Mouse (Mus musculus) adrenal gland, adult 18-20 months (tissue): ENCODE results near the gene Otoa. TPM values are rescaled to one million over a fixed set of nuclear protein-coding genes. Genes with fewer than 3 reads are reported as not detected.

ENCODE experiments used
- DNase-seq, 2 experiments: peaks; one replicate each; pipeline ENCODE4 v3.0.0; 2021 to 2022; ENCODE audit warnings: low spot score in 2 of 2
- long read RNA-seq, 2 experiments: library from polyadenylated mRNA; stranded (forward); transcript quantifications; one replicate each; pipeline ENCODE4 v2.0.0; 2021
- total RNA-seq, 2 experiments: library from RNA; stranded (reverse); gene quantifications; 1 replicate in 1 of 2; 2 replicates in 1 of 2; pipeline ENCODE4 v1.2.3; 2021

The Otoa gene
- total RNA-seq: 1 to 10 TPM in 1 of 2 experiments, under 1 TPM in 1; 0.26 to 1.0 TPM
- long read RNA-seq, experiment 1: 0 reads
- long read RNA-seq, experiment 2, partial matches to known transcripts: 0 of 1 reads
- long read RNA-seq, experiment 2, other reads (novel, unspliced or antisense): 1 of 1 reads

DNA sequence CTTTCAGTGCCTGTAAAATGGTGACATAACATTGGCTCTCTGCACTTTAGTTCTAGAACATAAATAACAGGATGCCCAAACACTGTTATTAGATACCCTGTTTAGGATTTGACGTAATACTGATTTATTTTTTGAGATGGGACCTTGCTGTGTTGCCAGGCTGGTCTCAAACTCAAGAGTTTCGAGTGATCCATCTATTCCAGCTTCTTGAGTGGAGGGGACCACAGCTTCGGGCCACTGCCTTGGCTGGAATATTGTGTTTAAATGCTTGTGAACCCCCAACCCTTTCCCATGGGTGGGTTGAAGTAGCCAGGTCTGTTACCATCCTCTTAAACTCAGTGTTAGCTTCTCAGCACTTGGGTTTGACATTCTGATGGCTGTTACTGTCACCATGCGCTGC is at the start of gene Otoa:
Otoa (plus strand) TSS at position 301 of the 400 bp plus-strand sequence.
- no peak for DNase-seq

DNA sequence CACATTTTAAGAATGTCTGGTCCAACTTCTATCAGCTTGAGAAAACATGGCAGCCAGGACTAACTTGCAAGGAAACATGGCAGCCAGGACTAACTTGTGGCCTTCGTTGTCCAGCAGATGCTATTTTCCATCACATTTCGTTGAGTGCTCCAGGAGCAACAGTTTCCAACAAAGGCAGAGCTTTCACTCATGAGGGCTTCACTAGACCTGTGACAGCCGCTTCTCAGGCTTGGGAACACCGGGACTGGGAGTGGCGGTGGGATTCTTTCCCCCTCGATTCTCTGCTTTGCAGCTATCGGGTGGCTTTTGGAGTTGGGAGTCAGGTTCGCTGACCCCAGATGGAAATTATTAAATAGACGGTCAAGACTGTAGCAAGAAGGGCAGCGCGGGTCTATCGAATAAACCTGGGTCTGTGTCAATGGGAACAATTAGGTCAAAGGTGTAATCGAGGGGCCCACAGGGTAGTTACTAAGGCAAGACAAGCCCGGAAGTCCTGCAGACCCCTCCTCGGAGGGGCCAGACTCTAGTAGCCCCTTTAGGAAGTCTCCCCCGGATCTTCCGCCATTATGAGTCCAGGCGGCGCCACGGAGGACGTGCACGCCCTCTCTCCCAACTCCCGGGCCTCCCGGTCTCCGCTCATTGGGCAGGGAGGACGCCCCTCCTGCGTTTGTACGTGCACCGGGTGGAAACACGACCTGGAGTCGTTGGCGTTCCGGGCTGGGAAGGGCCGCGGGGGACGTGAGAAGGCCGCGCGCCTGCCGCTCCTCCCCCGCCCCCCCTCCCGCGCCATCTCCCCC is 47.4 kb upstream of the Otoa start, which contains the start of gene Mettl9:
Mettl9 (plus strand) TSS at position 590 of the 797 bp plus-strand sequence.
- DNase-seq: peak; percentile 88 to 90

DNA sequence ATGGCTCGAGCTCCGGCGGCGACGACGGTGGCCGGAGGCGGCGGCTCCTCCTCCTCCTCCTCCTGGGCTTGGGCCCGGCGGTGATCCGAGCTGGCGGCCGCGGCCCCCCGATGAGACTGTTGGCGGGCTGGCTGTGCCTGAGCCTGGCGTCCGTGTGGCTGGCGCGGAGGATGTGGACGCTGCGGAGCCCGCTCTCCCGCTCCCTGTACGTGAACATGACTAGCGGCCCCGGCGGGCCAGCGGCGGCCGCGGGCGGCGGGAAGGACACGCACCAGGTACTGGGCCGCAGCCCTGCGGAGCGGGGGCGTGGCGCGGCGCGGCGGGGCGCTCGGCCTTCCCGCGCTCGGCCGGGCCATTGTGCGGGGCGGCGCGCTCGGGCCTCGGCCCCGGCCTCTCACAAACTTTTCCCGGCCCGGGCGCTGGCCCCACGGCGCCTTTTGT is 46.7 kb upstream of the Otoa start:
- peak; percentile 66 to 69 for DNase-seq

DNA sequence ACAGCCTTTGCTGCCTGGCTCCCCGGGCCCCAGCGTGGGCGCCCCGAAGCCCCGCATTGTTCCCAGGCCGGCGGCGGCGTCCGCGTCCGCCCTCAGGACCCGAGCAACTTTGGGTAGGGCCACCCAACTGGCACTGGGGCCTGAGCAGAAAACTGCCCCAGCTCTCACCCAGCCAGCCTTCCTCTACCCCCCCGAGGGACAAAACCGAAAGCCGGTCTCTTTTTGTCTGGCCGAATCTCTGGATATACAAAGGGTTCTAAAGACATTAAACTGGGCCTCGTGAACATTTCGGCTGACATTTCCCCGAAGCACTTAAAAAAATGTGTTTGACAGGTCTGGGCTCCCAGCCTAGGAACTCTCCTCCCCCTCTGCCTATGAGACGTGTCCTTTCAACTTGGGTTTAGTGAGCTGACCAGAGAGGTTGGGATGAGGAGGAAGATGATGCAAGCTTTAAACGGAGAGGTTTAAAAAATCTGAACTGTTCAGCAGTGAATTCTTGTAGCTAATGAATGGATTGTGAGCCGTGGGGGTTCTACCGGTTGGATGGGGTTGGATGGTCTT is 46.2 kb upstream of the Otoa start:
- DNase-seq: peak in 1 of 2 experiments; percentile 56

DNA sequence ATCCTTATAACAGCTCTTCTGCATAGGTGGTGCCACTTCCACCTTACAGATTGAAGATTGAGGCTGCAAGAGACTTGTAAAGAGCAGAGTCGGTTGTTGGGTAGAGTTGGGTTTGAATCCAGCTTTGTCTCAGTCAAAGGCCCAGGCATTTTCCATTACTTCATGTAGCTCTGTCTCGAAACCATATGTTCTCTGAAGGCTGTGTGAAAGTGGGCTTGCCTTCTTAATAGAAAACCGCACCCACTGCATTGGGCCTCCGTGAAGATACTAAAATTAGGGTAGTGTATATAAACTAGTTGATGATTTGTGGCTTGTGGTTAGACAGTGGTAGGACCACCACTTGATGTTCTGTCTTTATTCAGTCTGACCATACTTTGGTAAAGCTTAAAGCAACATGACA is 40.9 kb upstream of the Otoa start:
- DNase-seq: no peak

DNA sequence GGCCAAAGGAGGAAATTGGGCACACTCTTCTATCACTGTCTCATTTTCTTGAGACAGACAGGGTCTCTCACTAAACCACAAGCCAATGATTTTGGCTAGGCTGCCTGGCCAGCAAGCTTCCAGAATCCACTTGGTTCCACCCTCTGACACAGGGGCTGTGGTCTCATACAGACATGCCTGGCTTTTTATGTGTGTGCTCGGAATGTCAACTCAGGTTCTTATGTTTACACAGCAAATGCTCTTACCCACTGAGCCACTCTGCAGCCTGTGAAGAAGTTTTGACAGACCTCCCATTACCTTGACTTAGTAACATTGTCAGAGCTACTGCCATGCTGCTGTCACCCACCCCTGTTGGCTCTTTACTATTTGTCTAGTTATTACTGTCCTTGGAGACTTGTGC is 39.5 kb upstream of the Otoa start:
- DNase-seq: no peak

DNA sequence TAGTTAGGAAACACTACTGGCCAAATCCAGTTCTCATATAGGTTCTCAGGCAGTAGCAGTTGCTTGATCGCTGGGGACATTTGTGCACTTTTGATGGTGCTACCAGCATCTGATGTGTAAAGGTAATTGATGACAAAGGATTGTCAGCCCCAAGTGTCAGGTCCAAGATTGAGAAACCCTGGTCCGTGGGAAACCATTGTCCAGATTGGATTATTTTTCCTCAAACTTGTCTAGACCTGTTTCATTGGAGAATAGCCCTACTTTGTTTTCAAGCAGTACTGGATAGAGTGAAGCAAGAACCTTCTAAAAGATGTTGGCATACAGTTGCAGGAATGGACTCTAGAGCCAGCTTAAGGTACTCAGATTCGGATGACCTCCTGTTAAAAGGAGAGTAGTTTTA is 38.4 kb upstream of the Otoa start:
- DNase-seq: no peak

DNA sequence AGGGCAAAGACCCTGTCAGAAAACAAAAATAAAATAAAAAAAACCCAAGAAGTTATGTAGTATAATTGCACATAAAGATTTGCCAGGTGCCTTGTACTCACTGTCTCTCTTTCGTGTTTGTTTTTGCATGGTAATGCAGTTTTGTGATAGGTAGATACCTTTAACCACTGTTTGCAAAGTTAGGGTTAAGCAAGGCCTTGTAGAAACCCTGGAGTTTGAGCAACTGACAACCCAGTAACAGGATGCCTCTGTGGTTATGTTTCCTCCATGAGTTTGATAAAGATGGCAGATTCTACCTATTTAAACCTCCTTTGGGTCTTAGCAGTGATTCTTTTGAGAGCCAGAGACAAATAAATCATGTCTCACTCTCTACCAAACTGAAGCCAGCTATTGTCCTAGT is 37.9 kb upstream of the Otoa start:
- no peak for DNase-seq

DNA sequence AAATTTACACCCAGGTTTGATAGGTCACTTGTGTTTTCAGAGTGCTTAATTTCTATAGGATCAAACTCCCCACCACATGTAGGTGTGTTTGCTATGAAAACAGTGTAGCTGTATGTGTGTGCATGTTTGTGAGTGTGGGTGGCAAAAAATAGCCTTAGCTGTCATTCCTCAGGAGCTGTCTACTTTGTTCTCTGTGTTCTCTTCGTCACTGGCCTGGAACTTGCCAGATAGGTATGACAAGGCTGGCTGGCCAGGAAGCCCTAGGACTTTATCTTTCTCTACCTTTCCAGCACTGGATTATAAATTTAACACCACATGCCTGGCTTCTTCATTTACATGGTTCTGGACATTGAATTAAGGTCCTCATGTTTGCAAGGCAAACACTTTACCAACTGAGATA is 37.2 kb upstream of the Otoa start:
- DNase-seq: no peak

DNA sequence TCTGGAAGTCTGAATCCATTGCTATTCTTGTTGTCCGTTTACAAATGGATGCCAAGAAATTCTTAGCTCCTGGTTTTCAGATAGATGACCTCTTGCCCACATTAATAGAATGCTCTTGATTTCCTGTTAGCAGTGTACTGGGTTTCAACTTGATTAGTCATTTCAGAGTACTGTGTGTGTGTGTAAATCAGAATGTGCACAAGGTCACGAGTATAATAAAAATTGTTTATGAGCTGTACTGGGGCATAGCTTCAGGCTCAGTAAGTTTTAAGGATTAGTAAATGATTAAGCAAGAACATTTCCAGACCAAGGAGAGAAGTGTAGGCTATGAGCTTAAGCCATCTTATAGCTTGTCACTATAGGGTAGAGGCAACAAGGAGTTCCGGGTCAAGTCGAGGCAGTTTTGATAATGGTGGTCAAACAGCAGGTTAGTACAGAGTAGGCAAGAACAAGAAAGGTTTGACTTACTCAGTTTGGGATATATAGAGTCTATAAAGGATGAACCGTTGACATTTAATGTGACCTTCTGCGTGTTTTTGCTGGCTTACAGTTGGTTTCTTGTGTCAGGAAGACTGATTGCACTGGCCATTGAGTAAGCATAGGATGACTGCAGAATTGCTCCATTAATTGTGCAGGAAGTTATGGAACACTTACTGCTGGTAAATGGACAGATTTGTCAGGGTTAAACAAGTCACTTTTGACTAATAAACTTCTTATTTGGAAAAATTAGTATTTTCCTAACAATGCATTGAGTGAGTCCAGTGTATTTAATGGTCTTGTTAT is 35.6 kb upstream of the Otoa start:
- peak in 1 of 2 experiments; percentile 48 for DNase-seq

DNA sequence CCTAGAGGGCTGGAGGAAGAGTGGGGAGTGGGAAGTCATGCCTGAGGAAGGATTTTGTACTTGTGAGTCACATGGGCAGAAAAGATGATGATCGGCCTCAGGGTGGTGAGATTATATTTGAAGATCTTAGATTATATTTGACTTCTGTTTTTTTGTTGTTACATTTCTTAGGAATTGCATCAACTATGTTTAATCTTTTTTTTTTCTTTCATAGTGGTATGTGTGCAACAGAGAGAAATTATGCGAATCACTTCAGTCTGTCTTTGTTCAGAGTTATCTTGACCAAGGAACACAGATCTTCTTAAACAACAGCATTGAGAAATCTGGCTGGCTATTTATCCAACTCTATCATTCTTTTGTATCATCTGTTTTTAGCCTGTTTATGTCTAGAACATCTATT is 33.8 kb upstream of the Otoa start:
- no peak for DNase-seq

DNA sequence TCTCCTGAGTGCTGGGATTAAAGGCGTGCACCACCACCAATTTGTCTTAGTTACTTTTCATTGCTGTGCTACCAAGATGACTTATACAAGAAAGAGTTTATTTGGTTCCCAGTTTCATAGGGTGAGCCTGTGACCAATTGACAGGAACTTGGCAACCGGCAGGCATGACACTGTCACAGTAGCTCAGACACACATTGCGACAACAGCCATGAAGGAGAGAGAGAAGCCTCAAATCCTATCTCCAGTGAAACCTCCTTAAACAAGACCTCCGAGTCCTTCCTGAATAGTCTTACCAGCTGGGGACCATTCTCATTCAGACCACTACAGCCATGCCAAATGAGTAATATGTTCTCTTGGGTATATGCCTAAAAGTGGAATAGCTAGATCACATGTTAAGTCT is 28.4 kb upstream of the Otoa start:
- no peak for DNase-seq

DNA sequence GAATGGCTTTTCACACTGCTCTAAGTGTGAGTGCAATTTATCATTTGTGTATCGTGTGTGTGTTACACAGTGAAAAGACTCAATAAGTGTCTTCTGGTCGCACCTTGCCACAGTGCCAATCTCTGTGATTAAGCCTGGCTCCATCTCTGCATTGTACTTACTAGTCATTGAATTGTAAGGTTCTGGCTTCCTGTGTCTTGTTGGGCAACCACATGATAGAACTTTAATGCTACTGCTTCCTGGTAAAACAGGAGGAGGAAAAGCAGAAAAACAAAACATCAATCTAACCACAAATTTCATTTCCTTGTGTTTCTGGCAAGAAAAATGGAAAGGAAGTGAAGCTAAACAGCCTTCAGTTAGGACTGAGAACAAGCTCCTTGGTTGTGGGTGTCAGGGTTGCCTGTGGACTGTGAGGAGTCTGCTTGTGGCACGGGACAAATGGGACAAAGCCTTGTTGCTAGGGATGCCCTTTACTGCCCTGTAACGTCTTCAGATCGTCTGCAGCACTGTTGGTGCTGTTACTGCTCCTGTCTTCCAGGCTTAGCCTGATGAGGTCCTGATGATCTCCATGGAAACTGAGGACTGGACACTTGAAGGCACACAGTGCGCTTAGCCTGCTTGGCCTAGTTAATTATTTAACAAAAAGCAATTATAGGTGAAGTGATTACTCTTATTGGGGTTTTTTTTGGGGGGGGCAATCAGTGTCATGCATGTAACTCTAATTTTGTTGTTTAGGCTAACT is 21.8 kb upstream of the Otoa start:
- no peak for DNase-seq

DNA sequence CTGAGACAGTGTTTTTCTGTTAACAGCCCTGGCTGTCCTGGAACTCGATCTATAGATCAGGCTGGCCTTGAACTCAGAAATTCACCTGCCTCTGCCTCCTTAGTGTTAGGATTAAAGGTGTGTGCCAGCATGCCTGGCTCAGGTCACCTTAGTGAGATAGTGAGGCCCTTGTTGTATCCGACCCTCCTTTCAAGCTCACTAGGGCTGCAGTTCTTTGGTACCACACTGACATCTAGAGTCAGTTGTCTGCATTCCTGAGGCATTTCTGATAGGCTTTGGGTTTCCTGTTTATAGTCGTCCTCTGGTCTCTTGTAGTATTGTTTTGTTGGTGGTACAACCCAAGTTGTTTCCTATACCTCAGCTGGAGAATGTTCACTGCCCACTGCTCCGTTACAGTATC is 17.1 kb upstream of the Otoa start:
- DNase-seq: no peak

DNA sequence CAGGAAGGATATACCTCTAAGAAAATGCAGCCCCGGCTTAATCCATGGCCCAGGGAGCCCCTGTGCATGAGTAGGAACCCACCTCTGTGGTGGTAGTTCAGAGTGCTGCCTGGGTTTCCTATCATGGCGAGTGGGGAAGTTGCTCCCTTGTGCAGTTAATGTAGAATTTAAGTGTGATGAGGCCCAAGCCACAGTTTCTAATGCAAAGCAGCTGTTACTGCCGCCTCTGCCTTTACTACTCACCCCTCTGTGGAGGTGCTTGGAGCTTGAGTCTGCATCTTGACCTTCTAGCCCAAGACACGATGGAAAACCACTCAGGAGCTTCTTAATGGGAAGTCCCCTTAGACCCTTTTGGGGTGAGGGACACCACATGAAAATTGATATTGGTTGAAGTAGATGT is 10.2 kb upstream of the Otoa start:
- no peak for DNase-seq

DNA sequence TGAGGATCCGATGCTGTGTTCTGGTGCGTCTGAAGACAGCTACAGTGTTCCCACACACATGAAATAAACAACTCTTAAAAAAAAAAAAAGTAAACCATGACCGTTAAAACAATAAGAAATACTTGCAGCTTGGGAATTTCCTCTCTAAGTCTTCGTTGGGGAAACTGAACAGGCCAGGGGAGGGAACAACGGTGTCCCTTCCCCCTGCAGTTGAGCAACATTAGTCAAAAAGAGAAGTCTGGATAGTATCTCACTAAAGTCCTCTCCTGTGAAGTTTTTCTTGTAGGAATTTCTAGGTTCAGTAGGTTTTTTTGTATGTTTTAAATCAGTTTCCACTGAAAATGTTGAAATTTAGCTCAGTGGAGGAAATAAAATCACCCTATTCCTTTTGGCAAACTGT is 8.9 kb upstream of the Otoa start:
- no peak for DNase-seq

DNA sequence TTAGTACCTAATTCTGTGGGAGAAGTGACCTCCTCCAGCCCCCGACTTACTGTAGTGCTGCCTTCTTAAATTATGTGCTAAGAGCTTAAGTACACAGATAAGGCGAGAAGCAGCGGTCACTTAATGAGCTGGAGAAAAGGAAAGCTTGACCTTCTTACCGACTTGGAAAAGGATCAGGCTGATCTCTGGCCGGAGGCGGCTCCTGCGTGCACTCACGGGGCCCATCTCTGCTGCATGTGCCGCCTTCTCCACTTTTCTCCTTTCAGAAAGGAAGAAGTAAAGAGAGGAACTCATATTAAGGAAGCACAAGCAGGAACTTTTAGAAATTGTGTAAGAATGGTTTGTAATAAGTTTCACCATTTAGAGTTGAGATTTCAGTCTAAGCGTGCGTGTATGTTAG is 7.2 kb upstream of the Otoa start, which contains the start of gene Igsf6:
Igsf6 (minus strand) TSS at position 292 of the 400 bp plus-strand sequence.
- DNase-seq: no peak

DNA sequence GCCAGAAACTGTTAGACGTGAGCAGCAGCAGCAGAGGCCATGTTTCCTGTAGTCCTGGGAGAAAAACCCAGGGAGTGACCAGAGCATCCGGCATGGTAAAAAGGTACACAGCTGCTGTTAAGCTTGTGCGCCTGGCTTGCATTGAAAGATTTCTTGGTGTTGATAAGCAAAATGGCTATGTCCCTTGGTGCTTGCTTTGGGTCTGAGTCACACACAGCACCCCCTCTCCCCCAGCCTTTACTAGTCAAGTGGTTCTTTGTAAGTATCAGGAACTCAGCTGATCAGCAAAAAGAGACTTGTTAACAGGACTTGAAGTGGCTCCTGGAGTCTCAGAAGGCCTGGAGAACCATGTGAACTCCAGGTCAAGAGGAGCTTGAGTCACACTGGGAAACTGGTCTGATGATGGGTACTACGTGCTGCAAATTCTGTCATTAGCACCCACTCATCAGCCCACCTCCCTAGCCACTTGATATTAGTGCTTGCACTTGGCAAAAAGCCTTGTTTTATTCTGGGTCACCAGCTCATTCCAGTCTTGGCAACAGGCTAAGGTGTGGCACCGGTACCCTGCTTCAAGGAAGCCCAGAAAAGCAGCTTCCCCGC is 6.5 kb upstream of the Otoa start:
- DNase-seq: no peak

DNA sequence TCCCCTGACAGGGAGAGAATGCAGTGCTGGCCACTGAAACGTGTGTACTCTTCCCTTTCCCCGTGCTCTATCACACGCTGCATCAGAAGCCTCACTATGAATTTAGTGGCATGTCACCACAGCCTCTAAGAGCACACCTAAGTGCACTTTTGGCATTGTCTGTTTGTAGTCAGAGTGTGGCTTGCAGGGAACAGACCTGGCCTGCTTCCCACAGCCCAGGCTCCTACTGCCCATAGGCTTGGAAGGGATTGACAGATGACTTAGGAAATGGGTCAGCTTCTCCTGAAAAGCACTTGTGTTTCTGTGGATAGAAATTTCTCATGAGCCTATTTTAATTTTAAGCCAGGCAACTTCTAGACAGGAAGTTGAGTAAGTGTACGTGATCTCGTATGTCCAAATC is 6.0 kb upstream of the Otoa start:
- DNase-seq: no peak

DNA sequence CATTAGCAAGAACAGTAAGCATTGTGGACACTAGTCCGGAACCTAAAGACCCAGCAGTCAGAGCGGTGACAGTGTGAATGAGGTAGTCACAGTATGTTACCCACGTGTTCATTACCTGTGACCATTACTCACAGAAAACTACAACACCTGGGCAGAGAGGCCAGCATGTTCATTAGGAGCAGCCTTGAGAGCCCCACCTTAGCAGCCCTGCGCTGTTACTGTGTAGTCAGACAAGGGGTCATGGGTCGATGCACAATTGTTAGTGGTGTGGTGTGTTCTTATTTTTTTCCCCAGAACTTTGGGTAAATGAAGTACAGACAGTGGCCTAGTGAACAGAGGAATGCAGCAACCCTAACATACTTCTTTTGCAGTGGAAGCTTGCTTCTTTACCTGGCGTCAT is 4.1 kb upstream of the Otoa start:
- no peak for DNase-seq

DNA sequence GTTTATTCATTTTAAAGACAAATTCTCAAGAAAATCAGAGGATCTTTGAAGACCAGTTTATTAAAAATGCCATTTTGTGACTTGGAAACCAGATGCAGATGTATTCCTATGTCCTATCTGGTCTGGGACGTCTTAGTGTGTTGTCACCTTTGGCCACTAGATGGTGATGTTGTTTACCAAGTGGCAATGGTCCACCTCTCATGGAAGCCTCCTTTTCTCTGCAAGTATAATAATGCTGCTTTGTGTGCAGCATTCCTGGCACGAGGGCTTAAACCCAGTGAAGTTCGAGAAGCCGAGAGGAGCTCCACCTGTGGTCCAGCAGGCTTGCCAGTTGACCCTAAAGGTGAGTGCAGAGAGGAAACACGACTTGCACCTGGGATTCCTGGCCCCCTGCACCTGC is 3.6 kb upstream of the Otoa start:
- DNase-seq: peak; percentile 38 to 61
